Mouse (Mus musculus): ENCODE data around the gene Gm136. TPM values are rescaled to one million over a fixed set of nuclear protein-coding genes. Genes with fewer than 3 reads are reported as not detected.
"Not testable (repeated sequence)": the region's sequence is repeated elsewhere in the genome, so short reads cannot be mapped to it uniquely, and the experiment has no call there.

Gm136 gene
- polyA plus RNA-seq, 1 experiment from 2014 or later = not detected

GRCm38 (mm10) chr4:34729851-34730341 is 26.2 kb downstream of the Gm136 start, which contains the start of gene Cfap206:
Gene Cfap206 (minus strand): TSS chr4:34730206.
- Histone ChIP-seq H3K36me3 (ENCODE audit: inconsistent target) (no peaks in the 10 kb centered on the region), H3K4me3 (ENCODE audit: inconsistent target) (no peak within 1 kb of the TSS), H3K27ac (no peak within 1 kb of the TSS), H3K79me2 (ENCODE audit: inconsistent target) (no peaks in the 10 kb centered on the region)
- 2% methylated on average over 29 of the region's 38 CpGs for WGBS (ENCODE audit: missing documents)

- H3K27ac ChIP-seq; H3K79me2 ChIP-seq (ENCODE audit: inconsistent target); H3K4me3 ChIP-seq (ENCODE audit: inconsistent target); H3K36me3 ChIP-seq (ENCODE audit: inconsistent target): not testable (repeated sequence)
- WGBS (ENCODE audit: missing documents) = 83% methylated on average over 3 of the region's 3 CpGs
These were observed 30.4 kb downstream of the Gm136 start for GRCm38 (mm10) chr4:34725710-34726109.

- H3K79me2 ChIP-seq (ENCODE audit: inconsistent target) = no peaks in the 10 kb centered on the region
- no peak overlapping the region for H3K27ac ChIP-seq
- H3K4me3 ChIP-seq (ENCODE audit: inconsistent target) = no peak overlapping the region
- no peaks in the 10 kb centered on the region for H3K36me3 ChIP-seq (ENCODE audit: inconsistent target)
- WGBS (ENCODE audit: missing documents) = 85% methylated on average over 4 of the region's 4 CpGs
These were observed 31.8 kb downstream of the Gm136 start for GRCm38 (mm10) chr4:34724306-34724705.

GRCm38 (mm10) chr4:34723186-34723585 is 32.9 kb downstream of the Gm136 start:
- no peak overlapping the region for H3K4me3 ChIP-seq (ENCODE audit: inconsistent target)
- H3K36me3 ChIP-seq (ENCODE audit: inconsistent target) = no peaks in the 10 kb centered on the region
- 74% methylated on average over 4 of the region's 4 CpGs for WGBS (ENCODE audit: missing documents)
- H3K27ac ChIP-seq = no peak overlapping the region
- H3K79me2 ChIP-seq (ENCODE audit: inconsistent target) = no peaks in the 10 kb centered on the region

GRCm38 (mm10) chr4:34720127-34720895 is 35.8 kb downstream of the Gm136 start:
- no peak overlapping the region for H3K27ac ChIP-seq
- no peaks in the 10 kb centered on the region for H3K36me3 ChIP-seq (ENCODE audit: inconsistent target)
- 96% methylated on average over 7 of the region's 7 CpGs for WGBS (ENCODE audit: missing documents)
- H3K4me3 ChIP-seq (ENCODE audit: inconsistent target) = no peak overlapping the region
- H3K79me2 ChIP-seq (ENCODE audit: inconsistent target) = no peaks in the 10 kb centered on the region

GRCm38 (mm10) chr4:34719421-34719820 is 36.6 kb downstream of the Gm136 start:
- WGBS (ENCODE audit: missing documents) = 95% methylated on average over 10 of the region's 12 CpGs
- Histone ChIP-seq H3K79me2 (ENCODE audit: inconsistent target) (no peaks in the 10 kb centered on the region), H3K27ac (no peak overlapping the region), H3K4me3 (ENCODE audit: inconsistent target) (no peak overlapping the region), H3K36me3 (ENCODE audit: inconsistent target) (no peaks in the 10 kb centered on the region)

- H3K36me3 ChIP-seq (ENCODE audit: inconsistent target) = no peaks in the 10 kb centered on the region
- no peak overlapping the region for H3K4me3 ChIP-seq (ENCODE audit: inconsistent target)
- WGBS (ENCODE audit: missing documents) = 86% methylated on average over 1 of the region's 1 CpGs
- H3K79me2 ChIP-seq (ENCODE audit: inconsistent target) = no peaks in the 10 kb centered on the region
- no peak overlapping the region for H3K27ac ChIP-seq
These were observed 41.0 kb downstream of the Gm136 start for GRCm38 (mm10) chr4:34715062-34715461.

GRCm38 (mm10) chr4:34708127-34708526 is 47.9 kb downstream of the Gm136 start:
- WGBS (ENCODE audit: missing documents) = 83% methylated on average over 3 of the region's 3 CpGs
- Histone ChIP-seq H3K27ac (no peak overlapping the region), H3K36me3 (ENCODE audit: inconsistent target) (no peaks in the 10 kb centered on the region), H3K4me3 (ENCODE audit: inconsistent target) (no peak overlapping the region), H3K79me2 (ENCODE audit: inconsistent target) (no peaks in the 10 kb centered on the region)

GRCm38 (mm10) chr4:34707248-34707647 is 48.8 kb downstream of the Gm136 start:
- H3K4me3 ChIP-seq (ENCODE audit: inconsistent target) = no peak overlapping the region
- no peaks in the 10 kb centered on the region for H3K79me2 ChIP-seq (ENCODE audit: inconsistent target)
- no peaks in the 10 kb centered on the region for H3K36me3 ChIP-seq (ENCODE audit: inconsistent target)
- 89% methylated on average over 3 of the region's 3 CpGs for WGBS (ENCODE audit: missing documents)
- no peak overlapping the region for H3K27ac ChIP-seq

GRCm38 (mm10) chr4:34703029-34703428 is 53.0 kb downstream of the Gm136 start:
- no peaks in the 10 kb centered on the region for H3K79me2 ChIP-seq (ENCODE audit: inconsistent target)
- no peaks in the 10 kb centered on the region for H3K36me3 ChIP-seq (ENCODE audit: inconsistent target)
- H3K4me3 ChIP-seq (ENCODE audit: inconsistent target) = no peak overlapping the region
- 62% methylated on average over 4 of the region's 4 CpGs for WGBS (ENCODE audit: missing documents)
- no peak overlapping the region for H3K27ac ChIP-seq

GRCm38 (mm10) chr4:34702231-34702630 is 53.8 kb downstream of the Gm136 start:
- H3K27ac ChIP-seq = no peak overlapping the region
- no peak overlapping the region for H3K4me3 ChIP-seq (ENCODE audit: inconsistent target)
- H3K36me3 ChIP-seq (ENCODE audit: inconsistent target) = no peaks in the 10 kb centered on the region
- WGBS (ENCODE audit: missing documents) = 92% methylated on average over 11 of the region's 11 CpGs
- no peaks in the 10 kb centered on the region for H3K79me2 ChIP-seq (ENCODE audit: inconsistent target)

GRCm38 (mm10) chr4:34701528-34701927 is 54.5 kb downstream of the Gm136 start:
- Histone ChIP-seq H3K4me3 (ENCODE audit: inconsistent target) (no peak overlapping the region), H3K36me3 (ENCODE audit: inconsistent target) (no peaks in the 10 kb centered on the region), H3K27ac (no peak overlapping the region), H3K79me2 (ENCODE audit: inconsistent target) (no peaks in the 10 kb centered on the region)
- 69% methylated on average over 5 of the region's 5 CpGs for WGBS (ENCODE audit: missing documents)

Other genes with a start within 250 kb of the Gm136 start
- 39.2 to 44.3 TPM (median 43.4 TPM) in 3 replicates for gene Akirin2, start 205.3 kb downstream of the Gm136 start, polyA plus RNA-seq (2018)
- gene Orc3, start 141.3 kb downstream of the Gm136 start, polyA plus RNA-seq (2018) = 30.9 to 39.7 TPM (median 32.8 TPM) in 3 replicates
- gene Rars2, start 141.3 kb downstream of the Gm136 start, polyA plus RNA-seq (2018) = 14.8 to 30.0 TPM (median 29.9 TPM) in 3 replicates
- gene Slc35a1, start 68.8 kb downstream of the Gm136 start, polyA plus RNA-seq (2018) = 12.1 to 18.9 TPM (median 15.9 TPM) in 3 replicates
- not detected in 3 replicates for gene Cfap206, start 26.1 kb downstream of the Gm136 start, polyA plus RNA-seq (2018)
- 15.2 to 26.4 TPM (median 24.7 TPM) in 3 replicates for gene Smim8, start 22.2 kb upstream of the Gm136 start, polyA plus RNA-seq (2018)
- 5.9 to 8.3 TPM (median 7.2 TPM) in 3 replicates for gene Zfp292, start 126.7 kb upstream of the Gm136 start, polyA plus RNA-seq (2018)
- not detected in 3 replicates for gene Cga, start 137.5 kb upstream of the Gm136 start, polyA plus RNA-seq (2018)